Comparison of ENCODE assay signal across 11 mouse cellular contexts in genomic region chr16:24992494-24992893, GRCm38 (mm10).
"Had no signal": no experiment of that assay in that cellular context is flagged by ENCODE, and none has a peak within 500 bp of the region (broad histone marks: within the 10 kb centered on the region; RNA-seq: fewer than 3 reads in every experiment).

No protein-coding gene starts in this region.

- H3K27ac ChIP-seq: layer of hippocampus, adult 2 months; limb, embryonic 13.5 days; liver, embryonic 14.5 days; midbrain, embryonic 13.5 days had no signal

- H3K27me3 ChIP-seq: kidney, embryonic 15.5 days; limb, embryonic 13.5 days; midbrain, embryonic 13.5 days had no signal

- H3K4me1 ChIP-seq: midbrain, embryonic 13.5 days had no signal

- H3K9me3 ChIP-seq: kidney, embryonic 15.5 days; limb, embryonic 13.5 days; midbrain, embryonic 13.5 days had no signal

- H3K4me3 ChIP-seq: kidney, embryonic 15.5 days; layer of hippocampus, adult 2 months; limb, embryonic 13.5 days; midbrain, embryonic 13.5 days had no signal

- DNase-seq: kidney, adult 2 months; kidney, postnatal 4 days; left cerebral cortex, postnatal 4 days; lung, adult 18-20 months; right cerebral cortex, postnatal 14 days; thymus, postnatal 36 days had no signal

- H3K9ac ChIP-seq: kidney, embryonic 15.5 days; limb, embryonic 13.5 days; liver, embryonic 14.5 days; midbrain, embryonic 13.5 days had no signal

- H3K36me3 ChIP-seq: kidney, embryonic 15.5 days; limb, embryonic 13.5 days; midbrain, embryonic 13.5 days had no signal

- H3K4me2 ChIP-seq: kidney, embryonic 15.5 days; limb, embryonic 13.5 days; midbrain, embryonic 13.5 days had no signal

- ATAC-seq: midbrain, embryonic 13.5 days had no signal
